Mouse (Mus musculus): ENCODE results near the gene Methig1. TPM values are rescaled to one million over a fixed set of nuclear protein-coding genes. Genes with fewer than 3 reads are reported as not detected.
"Not testable (repeated sequence)": the region's sequence is repeated elsewhere in the genome, so short reads cannot be mapped to it uniquely, and the experiment has no call there.

Gene Methig1
- polyA plus RNA-seq, 1 experiment = not detected

DNA sequence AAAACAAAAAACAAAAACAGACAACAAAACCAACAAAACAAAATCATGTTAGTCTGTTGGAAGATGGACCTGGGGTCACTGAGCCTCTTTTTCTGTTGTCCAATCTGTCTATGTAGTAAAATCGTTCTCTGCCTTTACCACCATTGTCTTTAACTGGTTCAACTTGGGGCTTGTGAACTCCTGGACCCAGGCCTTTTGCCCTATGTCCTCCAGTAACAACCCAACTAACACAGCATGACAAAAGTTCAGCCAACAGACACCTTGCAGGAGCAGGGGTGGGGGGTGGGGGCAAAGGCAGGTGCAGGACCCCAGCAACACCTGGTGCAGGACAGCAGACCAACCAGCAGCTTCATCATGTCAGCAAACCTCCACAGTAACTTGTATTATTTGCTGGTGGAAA is 33.1 kb upstream of the Methig1 start:
- DNase-seq = no peak
- Histone ChIP-seq H3K27me3 (ENCODE audit: control insufficient read depth, insufficient read depth, low read length) (no peaks in the 10 kb centered on the region), H3K27ac (ENCODE audit: insufficient read depth, low read length) (no peak overlapping the region), H3K4me3 (replicated peaks; ENCODE audit: insufficient read depth, low read depth, low read length) (no peak overlapping the region), H3K4me1 (ENCODE audit: control insufficient read depth, insufficient read depth, low read length) (peaks cover 10% of the 10 kb centered on the region)
- WGBS = 93% methylated on average over 1 of the region's 1 CpGs
- no peak for TF ChIP-seq CTCF (IDR thresholded peaks at IDR 0.05; ENCODE audit: borderline replicate concordance, insufficient read depth, low read depth, low read length)
- no peak for TF ChIP-seq POLR2A (IDR thresholded peaks at IDR 0.05; ENCODE audit: borderline replicate concordance, insufficient read depth, low read length)

DNA sequence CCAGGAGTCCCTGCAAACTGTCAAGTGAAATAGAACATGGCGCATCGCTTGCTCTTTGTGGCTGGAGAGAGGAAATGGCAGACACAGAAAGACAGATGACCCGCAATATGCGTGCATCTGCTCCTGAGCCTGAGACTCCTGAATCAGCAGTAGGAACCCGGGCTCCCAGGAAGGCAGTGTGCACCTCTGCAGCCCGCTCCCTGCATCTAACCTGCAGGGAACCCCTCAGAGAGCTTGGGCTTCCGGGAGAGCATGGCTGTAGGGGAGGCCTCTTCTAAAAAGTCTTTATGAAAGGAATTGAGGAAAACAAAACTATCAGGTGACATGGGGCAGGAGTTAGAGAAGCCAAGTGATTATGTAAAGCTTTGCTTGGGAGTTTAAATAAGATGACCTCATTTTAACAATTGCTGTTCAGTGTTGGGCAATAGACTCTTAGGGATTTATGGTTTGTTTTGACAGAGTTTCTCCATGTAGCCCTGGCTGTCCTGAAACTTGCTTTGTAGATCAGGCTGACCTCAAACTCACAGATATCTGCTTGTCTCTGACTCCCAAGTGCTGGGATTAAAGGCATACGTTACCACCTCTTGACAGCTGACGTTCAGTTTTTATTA is 32.5 kb upstream of the Methig1 start:
- TF ChIP-seq POLR2A (IDR thresholded peaks at IDR 0.05; ENCODE audit: borderline replicate concordance, insufficient read depth, low read length) = no peak
- TF ChIP-seq CTCF (IDR thresholded peaks at IDR 0.05; ENCODE audit: borderline replicate concordance, insufficient read depth, low read depth, low read length) = no peak
- Histone ChIP-seq H3K27ac (ENCODE audit: insufficient read depth, low read length) (0 out of 2 replicates have a peak overlapping the region, but pooled peaks have one; percentile 19), H3K27me3 (ENCODE audit: control insufficient read depth, insufficient read depth, low read length) (no peaks in the 10 kb centered on the region), H3K4me3 (replicated peaks; ENCODE audit: insufficient read depth, low read depth, low read length) (no peak overlapping the region), H3K4me1 (ENCODE audit: control insufficient read depth, insufficient read depth, low read length) (peaks cover 10% of the 10 kb centered on the region)
- WGBS = 70% methylated on average over 9 of the region's 9 CpGs
- no peak for DNase-seq

DNA sequence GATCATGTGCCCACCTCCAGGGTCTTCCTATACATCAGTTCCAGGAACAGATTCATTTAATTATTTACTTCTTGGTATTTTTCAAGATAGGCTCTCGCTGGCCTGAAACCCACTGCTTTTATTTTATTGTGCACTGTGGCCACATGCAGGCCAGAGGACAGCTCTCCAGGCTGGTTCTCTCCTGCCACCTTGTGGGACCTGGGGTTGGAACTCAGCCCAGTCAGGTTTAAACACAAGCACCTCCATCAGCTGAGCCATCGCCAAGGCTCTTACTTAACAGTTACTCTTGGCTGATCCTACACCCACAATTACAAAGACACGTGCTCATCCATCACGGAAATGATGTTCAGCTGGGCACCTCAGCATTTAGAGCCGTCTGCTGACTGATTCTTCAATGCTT is 31.8 kb upstream of the Methig1 start:
- DNase-seq = peak; percentile 70 to 76
- TF ChIP-seq CTCF (IDR thresholded peaks at IDR 0.05; ENCODE audit: borderline replicate concordance, insufficient read depth, low read depth, low read length) (peak; percentile 80), POLR2A (IDR thresholded peaks at IDR 0.05; ENCODE audit: borderline replicate concordance, insufficient read depth, low read length) (no peak)
- 22% methylated on average over 5 of the region's 5 CpGs for WGBS
- no peaks in the 10 kb centered on the region for H3K27me3 ChIP-seq (ENCODE audit: control insufficient read depth, insufficient read depth, low read length)
- H3K4me1 ChIP-seq (ENCODE audit: control insufficient read depth, insufficient read depth, low read length) = peaks cover 10% of the 10 kb centered on the region
- H3K4me3 ChIP-seq (replicated peaks; ENCODE audit: insufficient read depth, low read depth, low read length) = no peak overlapping the region
- H3K27ac ChIP-seq (ENCODE audit: insufficient read depth, low read length) = no peak overlapping the region

DNA sequence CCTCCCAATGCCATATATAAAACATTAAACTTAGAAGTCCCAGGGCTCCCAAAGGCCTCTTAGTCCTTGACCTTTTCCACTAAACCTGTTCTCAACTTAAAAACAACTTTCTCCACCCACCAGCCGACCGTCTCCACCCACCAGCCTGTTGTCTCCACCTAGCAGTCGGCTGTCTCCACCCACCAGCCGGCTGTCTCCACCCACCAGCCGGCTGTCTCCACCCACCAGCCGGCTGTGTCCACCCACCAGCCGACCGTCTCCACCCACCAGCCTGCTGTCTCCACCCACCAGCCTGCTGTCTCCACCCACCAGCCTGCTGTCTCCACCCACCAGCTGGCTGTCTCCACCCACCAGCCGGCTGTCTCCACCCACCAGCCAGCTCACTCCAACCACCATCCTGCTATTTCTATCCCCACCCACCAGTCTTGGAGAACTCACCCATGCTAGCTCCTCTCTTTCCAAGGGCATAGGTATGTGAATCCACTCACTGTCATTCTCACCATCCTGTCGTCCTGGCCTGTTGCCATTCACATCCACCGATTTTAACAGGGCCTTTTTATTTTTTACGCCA is 28.8 kb upstream of the Methig1 start:
- Histone ChIP-seq H3K27me3 (ENCODE audit: control insufficient read depth, insufficient read depth, low read length) (no peaks in the 10 kb centered on the region), H3K27ac (ENCODE audit: insufficient read depth, low read length) (no peak overlapping the region), H3K4me1 (ENCODE audit: control insufficient read depth, insufficient read depth, low read length) (peaks cover 10% of the 10 kb centered on the region), H3K4me3 (replicated peaks; ENCODE audit: insufficient read depth, low read depth, low read length) (no peak overlapping the region)
- WGBS = 80% methylated on average over 12 of the region's 12 CpGs
- no peak for DNase-seq
- TF ChIP-seq POLR2A (IDR thresholded peaks at IDR 0.05; ENCODE audit: borderline replicate concordance, insufficient read depth, low read length) = no peak
- no peak for TF ChIP-seq CTCF (IDR thresholded peaks at IDR 0.05; ENCODE audit: borderline replicate concordance, insufficient read depth, low read depth, low read length)

DNA sequence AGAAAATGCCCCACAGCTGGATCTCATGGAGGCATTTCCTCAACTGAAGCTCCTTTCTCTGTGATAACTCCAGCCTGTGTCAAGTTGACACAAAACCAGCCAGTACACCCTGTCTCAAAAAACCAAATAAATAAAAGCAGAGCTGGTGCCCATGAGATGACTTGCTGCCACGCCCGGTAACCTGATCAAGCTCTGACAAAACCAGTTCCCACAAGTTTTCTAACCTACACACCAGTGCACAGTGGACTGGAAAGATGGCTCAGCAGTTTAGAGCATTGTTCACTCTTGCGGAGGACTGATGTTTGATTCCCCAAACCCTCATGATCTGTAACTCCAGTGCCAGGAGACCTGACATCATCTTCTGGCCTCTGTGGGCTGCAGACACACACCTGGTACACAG is 27.7 kb upstream of the Methig1 start:
- TF ChIP-seq CTCF (IDR thresholded peaks at IDR 0.05; ENCODE audit: borderline replicate concordance, insufficient read depth, low read depth, low read length) (no peak), POLR2A (IDR thresholded peaks at IDR 0.05; ENCODE audit: borderline replicate concordance, insufficient read depth, low read length) (no peak)
- DNase-seq = no peak
- H3K4me3 ChIP-seq (replicated peaks; ENCODE audit: insufficient read depth, low read depth, low read length) = no peak overlapping the region
- H3K27ac ChIP-seq (ENCODE audit: insufficient read depth, low read length) = no peak overlapping the region
- no peaks in the 10 kb centered on the region for H3K27me3 ChIP-seq (ENCODE audit: control insufficient read depth, insufficient read depth, low read length)
- WGBS = 98% methylated on average over 3 of the region's 3 CpGs
- H3K4me1 ChIP-seq (ENCODE audit: control insufficient read depth, insufficient read depth, low read length) = peaks cover 5% of the 10 kb centered on the region

DNA sequence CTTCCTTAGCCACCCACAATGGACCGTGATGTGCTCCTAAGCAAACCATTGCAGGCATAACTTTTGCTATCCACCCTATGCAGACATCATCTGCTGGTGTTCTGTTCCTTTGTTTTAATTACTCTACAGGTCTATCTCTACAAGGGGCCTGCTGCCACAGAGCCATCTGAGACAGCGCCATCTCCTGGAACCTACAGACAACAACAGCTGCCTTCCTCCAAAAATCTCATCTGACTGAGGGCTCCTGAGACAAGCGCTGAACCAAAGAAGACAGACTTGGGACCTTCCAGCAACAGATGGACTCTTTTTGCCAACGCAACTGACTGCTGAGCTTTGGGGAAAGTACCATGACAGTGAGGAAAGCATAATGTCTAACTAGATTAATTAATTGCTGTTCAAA is 24.9 kb upstream of the Methig1 start:
- not testable (repeated sequence) for H3K27me3 ChIP-seq (ENCODE audit: control insufficient read depth, insufficient read depth, low read length); H3K4me3 ChIP-seq (replicated peaks; ENCODE audit: insufficient read depth, low read depth, low read length); H3K4me1 ChIP-seq (ENCODE audit: control insufficient read depth, insufficient read depth, low read length); H3K27ac ChIP-seq (ENCODE audit: insufficient read depth, low read length); DNase-seq
- WGBS = 46% methylated on average over 4 of the region's 4 CpGs

DNA sequence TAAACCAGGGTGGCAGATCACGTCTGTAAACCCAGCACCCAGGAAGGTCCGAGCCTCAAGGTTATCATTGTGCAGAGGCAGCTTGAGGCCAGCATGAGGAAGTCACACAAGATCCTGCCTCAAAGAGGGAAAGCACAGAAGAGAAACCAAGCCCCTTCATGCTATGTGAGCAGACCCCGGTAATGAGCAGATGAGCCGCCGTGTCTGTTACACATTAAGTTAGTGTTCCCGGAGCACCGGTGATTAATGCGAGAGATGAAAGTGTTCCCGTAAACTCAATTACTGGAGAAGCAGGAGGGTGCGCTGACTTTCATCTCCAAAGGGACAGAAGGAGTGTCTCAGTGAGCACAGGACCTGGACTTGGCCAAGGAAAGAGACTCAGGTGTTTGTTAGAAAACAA is 23.6 kb upstream of the Methig1 start:
- not testable (repeated sequence) for H3K27ac ChIP-seq (ENCODE audit: insufficient read depth, low read length); H3K27me3 ChIP-seq (ENCODE audit: control insufficient read depth, insufficient read depth, low read length); H3K4me3 ChIP-seq (replicated peaks; ENCODE audit: insufficient read depth, low read depth, low read length); H3K4me1 ChIP-seq (ENCODE audit: control insufficient read depth, insufficient read depth, low read length); DNase-seq
- WGBS = 78% methylated on average over 10 of the region's 10 CpGs

DNA sequence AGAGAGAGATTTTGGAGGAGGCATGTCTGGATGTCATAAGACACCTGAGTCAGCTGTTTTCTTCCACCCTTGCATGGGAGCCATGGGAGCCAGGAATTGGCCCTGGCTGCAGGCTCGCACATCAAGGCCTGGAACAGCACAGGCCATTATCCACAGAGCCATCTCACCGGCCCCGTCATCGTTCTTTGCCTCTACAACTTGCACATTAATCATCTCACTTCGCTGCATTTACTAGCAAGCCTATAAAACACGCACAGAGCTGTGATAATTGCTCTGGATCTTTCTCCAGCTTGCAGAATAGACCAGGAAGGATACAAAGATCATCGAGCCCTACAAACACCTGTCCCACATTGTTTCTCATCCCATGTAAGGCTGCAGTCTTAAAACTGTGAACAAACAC is 22.2 kb upstream of the Methig1 start:
- TF ChIP-seq CTCF (IDR thresholded peaks at IDR 0.05; ENCODE audit: borderline replicate concordance, insufficient read depth, low read depth, low read length) = no peak
- TF ChIP-seq POLR2A (IDR thresholded peaks at IDR 0.05; ENCODE audit: borderline replicate concordance, insufficient read depth, low read length) = no peak

DNA sequence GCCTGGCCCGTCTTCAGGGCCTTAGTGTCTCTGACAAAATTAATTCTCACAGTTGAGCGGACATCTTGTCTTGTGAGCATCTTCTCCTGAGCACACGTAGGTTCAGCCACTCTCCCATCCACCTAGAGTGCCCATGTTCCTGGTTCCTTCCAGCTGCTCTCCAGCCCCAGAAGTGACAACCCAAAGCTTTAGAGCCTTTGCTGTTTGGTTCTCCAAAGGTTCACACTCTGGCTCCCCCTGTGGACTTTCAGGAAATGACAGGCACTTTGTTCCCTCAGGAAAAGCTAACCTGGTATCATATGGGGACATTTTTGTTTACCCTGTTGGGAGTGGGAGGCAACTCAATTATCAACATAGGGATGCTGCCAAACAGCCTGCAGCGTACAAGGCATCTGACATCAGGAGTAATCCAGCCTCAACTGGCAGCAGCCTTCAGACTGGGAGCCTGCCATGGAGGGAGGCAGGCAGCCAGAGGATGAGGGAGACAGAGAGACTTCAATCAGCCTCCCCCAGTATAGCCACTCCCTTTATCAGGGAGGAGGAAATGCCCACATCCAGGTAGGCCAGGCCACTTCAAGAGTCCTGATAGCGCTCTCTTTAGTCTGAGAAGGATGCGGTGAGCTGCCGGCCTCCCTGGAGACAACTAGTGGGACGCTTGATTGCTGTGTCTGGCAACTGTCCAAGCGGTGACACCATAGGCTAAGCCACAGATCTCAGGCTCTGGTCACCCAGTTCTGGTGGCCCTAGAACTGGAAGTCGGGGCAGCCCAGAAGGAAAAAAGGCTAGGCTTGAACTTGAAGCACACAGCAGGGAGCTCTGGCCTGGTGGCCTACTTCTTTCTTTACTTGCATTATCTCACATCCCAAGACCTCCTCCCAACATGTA is 20.6 kb upstream of the Methig1 start:
- DNase-seq = peak in 1 of 2 experiments; percentile 12
- not testable (repeated sequence) for H3K4me3 ChIP-seq (replicated peaks; ENCODE audit: insufficient read depth, low read depth, low read length); H3K4me1 ChIP-seq (ENCODE audit: control insufficient read depth, insufficient read depth, low read length); H3K27me3 ChIP-seq (ENCODE audit: control insufficient read depth, insufficient read depth, low read length); H3K27ac ChIP-seq (ENCODE audit: insufficient read depth, low read length)
- 39% methylated on average over 3 of the region's 10 CpGs for WGBS

More for the DNA sequence above, 22.2 kb upstream of the Methig1 start:
- Histone ChIP-seq H3K4me1 (ENCODE audit: control insufficient read depth, insufficient read depth, low read length) (no peaks in the 10 kb centered on the region), H3K4me3 (replicated peaks; ENCODE audit: insufficient read depth, low read depth, low read length) (no peak overlapping the region), H3K27ac (ENCODE audit: insufficient read depth, low read length) (no peak overlapping the region), H3K27me3 (ENCODE audit: control insufficient read depth, insufficient read depth, low read length) (no peaks in the 10 kb centered on the region)
- WGBS = 83% methylated on average over 7 of the region's 7 CpGs
- DNase-seq = no peak

Data from cerebellum, adult 2 months (tissue).